Mouse (Mus musculus): ENCODE measurements around the gene Bri3. TPM values are rescaled to one million over a fixed set of nuclear protein-coding genes. Genes with fewer than 3 reads are reported as not detected.

Gene Bri3
- polyA plus RNA-seq, 1 experiment from 2014 or later: 313 TPM

- Histone ChIP-seq H3K4me1 (replicated peaks; ENCODE audit: control insufficient read depth, insufficient read depth, low read length) (peaks cover 24% of the 10 kb centered on the region; the same call in 1 of the 2 replicates), H3K9ac (ENCODE audit: low read depth, low read length) (peak overlapping the region; percentile 98; the same call in 1 of the 2 replicates), H3K4me3 (ENCODE audit: low read depth, low read length) (peak overlapping the region; percentile 98), H3K27me3 (replicated peaks; ENCODE audit: control insufficient read depth, insufficient read depth, low read length) (no peaks in the 10 kb centered on the region), H3K4me2 (replicated peaks; ENCODE audit: low read depth) (peak overlapping the region; percentile 79), H3K36me3 (ENCODE audit: control insufficient read depth, insufficient read depth) (peaks cover 19% of the 10 kb centered on the region; the same call in 1 of the 2 replicates), H3K9me3 (ENCODE audit: control insufficient read depth) (no peaks in the 10 kb centered on the region), H3K27ac (ENCODE audit: low read depth, low read length) (peak overlapping the region; percentile 57)
- ATAC-seq: peak; percentile 40
- 46% methylated on average over 16 of the region's 16 CpGs for WGBS
- TF ChIP-seq CTCF (IDR thresholded peaks at IDR 0.05; ENCODE audit: low read depth): no peak
These were observed 10.0 kb downstream of the Bri3 start for GRCm38 (mm10) chr5:144254122-144254810.

- no peaks in the 10 kb centered on the region for H3K27me3 ChIP-seq (replicated peaks; ENCODE audit: control insufficient read depth, insufficient read depth, low read length)
- peaks cover 24% of the 10 kb centered on the region; the same call in 1 of the 2 replicates for H3K4me1 ChIP-seq (replicated peaks; ENCODE audit: control insufficient read depth, insufficient read depth, low read length)
- H3K4me2 ChIP-seq (replicated peaks; ENCODE audit: low read depth): peak overlapping the region; percentile 79
- no peak for TF ChIP-seq CTCF (IDR thresholded peaks at IDR 0.05; ENCODE audit: low read depth)
- no peaks in the 10 kb centered on the region for H3K9me3 ChIP-seq (ENCODE audit: control insufficient read depth)
- peak; percentile 74 for ATAC-seq
- H3K9ac ChIP-seq (ENCODE audit: low read depth, low read length): peak overlapping the region; percentile 98
- peaks cover 20% of the 10 kb centered on the region; the same call in 1 of the 2 replicates for H3K36me3 ChIP-seq (ENCODE audit: control insufficient read depth, insufficient read depth)
- H3K4me3 ChIP-seq (ENCODE audit: low read depth, low read length): peak overlapping the region; percentile 98
- peak overlapping the region; percentile 98 for H3K27ac ChIP-seq (ENCODE audit: low read depth, low read length)
- under 1% methylated on average over 71 of the region's 84 CpGs for WGBS
These were observed 10.8 kb downstream of the Bri3 start for GRCm38 (mm10) chr5:144254811-144255631.

GRCm38 (mm10) chr5:144255632-144256540 is 11.6 kb downstream of the Bri3 start:
- peaks cover 24% of the 10 kb centered on the region; the same call in 1 of the 2 replicates for H3K36me3 ChIP-seq (ENCODE audit: control insufficient read depth, insufficient read depth)
- TF ChIP-seq CTCF (IDR thresholded peaks at IDR 0.05; ENCODE audit: low read depth): peak; percentile 20; the same call in 1 of the 2 replicates
- H3K9ac ChIP-seq (ENCODE audit: low read depth, low read length): peak overlapping the region; percentile 98
- peak overlapping the region; percentile 79 for H3K4me2 ChIP-seq (replicated peaks; ENCODE audit: low read depth)
- peak overlapping the region; percentile 98 for H3K4me3 ChIP-seq (ENCODE audit: low read depth, low read length)
- H3K27ac ChIP-seq (ENCODE audit: low read depth, low read length): peak overlapping the region; percentile 98
- H3K27me3 ChIP-seq (replicated peaks; ENCODE audit: control insufficient read depth, insufficient read depth, low read length): no peaks in the 10 kb centered on the region
- WGBS: 0% methylated on average over 40 of the region's 40 CpGs
- H3K9me3 ChIP-seq (ENCODE audit: control insufficient read depth): no peaks in the 10 kb centered on the region
- H3K4me1 ChIP-seq (replicated peaks; ENCODE audit: control insufficient read depth, insufficient read depth, low read length): peaks cover 24% of the 10 kb centered on the region; the same call in 1 of the 2 replicates
- peak; percentile 1 for ATAC-seq

GRCm38 (mm10) chr5:144256541-144256870 is 12.3 kb downstream of the Bri3 start:
- Histone ChIP-seq H3K27me3 (replicated peaks; ENCODE audit: control insufficient read depth, insufficient read depth, low read length) (no peaks in the 10 kb centered on the region), H3K9ac (ENCODE audit: low read depth, low read length) (peak overlapping the region; percentile 98), H3K27ac (ENCODE audit: low read depth, low read length) (peak overlapping the region; percentile 98), H3K4me1 (replicated peaks; ENCODE audit: control insufficient read depth, insufficient read depth, low read length) (peaks cover 24% of the 10 kb centered on the region; the same call in 1 of the 2 replicates), H3K4me3 (ENCODE audit: low read depth, low read length) (peak overlapping the region; percentile 98), H3K4me2 (replicated peaks; ENCODE audit: low read depth) (peak overlapping the region; percentile 79), H3K36me3 (ENCODE audit: control insufficient read depth, insufficient read depth) (peaks cover 26% of the 10 kb centered on the region; the same call in 1 of the 2 replicates), H3K9me3 (ENCODE audit: control insufficient read depth) (no peaks in the 10 kb centered on the region)
- ATAC-seq: no peak; the same call in 1 of the 2 replicates
- TF ChIP-seq CTCF (IDR thresholded peaks at IDR 0.05; ENCODE audit: low read depth): no peak
- 4% methylated on average over 7 of the region's 7 CpGs for WGBS

DNA sequence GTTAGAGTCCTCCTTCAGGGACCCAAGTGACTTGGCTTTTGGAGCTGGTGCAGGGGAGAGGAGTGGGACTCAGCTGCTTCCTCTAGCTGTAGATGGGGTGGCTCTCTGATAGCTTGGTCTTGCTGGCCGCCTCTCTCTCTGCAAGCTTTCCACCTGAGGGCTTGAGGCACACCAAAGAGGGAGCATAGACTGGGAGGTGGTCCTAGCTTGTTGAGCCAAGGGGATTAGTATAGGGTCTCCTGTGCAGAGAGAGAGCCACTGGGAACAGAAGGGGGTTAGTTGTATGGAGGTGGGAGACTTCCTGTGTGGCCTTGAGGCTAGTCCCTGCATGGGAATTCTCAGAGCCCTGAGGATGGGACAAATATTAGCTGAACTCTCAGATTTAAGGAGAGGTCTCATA is 12.7 kb downstream of the Bri3 start:
- Histone ChIP-seq H3K27ac (ENCODE audit: low read depth, low read length) (peak overlapping the region; percentile 98), H3K9me3 (ENCODE audit: control insufficient read depth) (no peaks in the 10 kb centered on the region), H3K9ac (ENCODE audit: low read depth, low read length) (peak overlapping the region; percentile 98), H3K27me3 (replicated peaks; ENCODE audit: control insufficient read depth, insufficient read depth, low read length) (no peaks in the 10 kb centered on the region), H3K36me3 (ENCODE audit: control insufficient read depth, insufficient read depth) (peaks cover 29% of the 10 kb centered on the region; the same call in 1 of the 2 replicates), H3K4me2 (replicated peaks; ENCODE audit: low read depth) (peak overlapping the region; percentile 79), H3K4me3 (ENCODE audit: low read depth, low read length) (peak overlapping the region; percentile 98), H3K4me1 (replicated peaks; ENCODE audit: control insufficient read depth, insufficient read depth, low read length) (peaks cover 24% of the 10 kb centered on the region; the same call in 1 of the 2 replicates)
- no peak for TF ChIP-seq CTCF (IDR thresholded peaks at IDR 0.05; ENCODE audit: low read depth)
- WGBS: 44% methylated on average over 1 of the region's 1 CpGs
- ATAC-seq: no peak

Measured in intestine, postnatal 0 days (tissue).